Mouse (Mus musculus) spleen, embryonic (tissue): Measurements from ENCODE around the gene Smpd2.

Source experiments
- CTCF ChIA-PET: fragments of 350-600 bp; sonication (Branson Sonifier 250); formaldehyde crosslinking; loops from one replicate; lab custom pipeline; 2022; lab: Charles Lee

Gene Smpd2

DNA sequence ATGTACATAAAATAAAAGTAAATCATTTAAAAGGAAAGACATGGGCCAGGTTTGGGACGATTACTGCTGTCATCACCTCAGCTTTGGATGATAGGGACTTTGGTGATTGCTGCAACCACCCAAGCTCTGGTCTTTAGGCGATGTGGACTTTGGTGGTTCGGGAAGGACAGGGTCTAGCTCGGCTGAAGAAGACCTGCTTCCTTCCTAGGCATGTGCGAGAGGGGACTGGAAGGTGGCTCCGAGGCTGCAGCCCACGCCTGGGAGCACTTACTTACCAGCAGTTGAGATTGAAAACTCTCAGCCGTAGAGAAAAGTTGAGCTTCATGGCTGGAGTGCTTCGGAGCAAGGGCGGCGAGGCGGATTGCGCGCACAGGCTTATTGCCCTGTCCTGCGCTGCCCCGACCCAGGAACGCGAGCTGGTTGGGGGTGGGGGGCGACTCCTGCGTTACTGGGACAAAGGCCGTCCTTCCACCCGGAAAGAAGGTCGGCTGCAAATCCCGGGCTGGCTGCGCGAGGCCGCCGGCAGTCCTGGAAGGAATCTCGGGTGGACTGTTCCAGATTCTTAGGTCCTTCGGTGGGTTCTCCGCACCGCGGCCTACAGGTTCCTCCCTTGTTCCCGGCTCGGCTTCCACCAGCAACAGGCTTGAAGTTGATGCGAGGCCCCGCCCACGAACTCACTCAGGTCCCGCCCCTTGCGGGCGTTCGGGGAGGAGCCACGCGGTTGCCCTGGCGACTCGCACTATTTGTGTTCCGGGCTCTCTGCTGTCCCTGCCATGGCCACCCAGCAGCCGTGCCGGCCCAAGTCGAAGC, at the start of gene Smpd2, which contains the start of gene Ppil6:
Gene Smpd2, minus strand, starts transcription at position 662 of the 810 bp plus-strand sequence.
Gene Ppil6, plus strand, starts transcription at position 732 of the 810 bp plus-strand sequence.
- CTCF ChIA-PET = interaction anchor here (1.5 kb wide), 1 partner anchor 13 kb away, joined by 6 read pairs; no protein-coding TSS in a partner anchor

DNA sequence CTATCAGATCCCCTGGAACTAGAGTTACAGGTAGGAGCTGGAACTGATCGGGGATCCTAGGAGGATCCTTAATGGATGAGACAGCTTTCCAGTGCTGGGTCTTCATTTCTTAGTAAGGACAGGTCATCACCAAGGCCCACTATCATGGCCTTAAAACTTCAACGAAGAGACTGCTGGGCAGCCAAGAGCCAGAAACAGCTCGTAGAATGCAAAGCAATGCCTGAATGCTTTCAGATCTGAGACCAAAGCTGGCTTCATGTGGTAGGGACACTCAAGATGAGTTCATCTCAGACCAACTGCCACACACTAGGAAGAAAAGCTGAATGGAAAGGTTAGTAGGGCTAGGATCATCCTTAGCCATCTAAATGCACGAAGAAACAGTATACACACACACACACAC, 48.8 kb upstream of the Smpd2 start:
- CTCF ChIA-PET = interaction anchor here (1.0 kb wide), 1 partner anchor 9 kb away, joined by 3 read pairs; no protein-coding TSS in a partner anchor

- CTCF ChIA-PET = no interaction called here
Observed at GRCm38 (mm10) chr10:41537983-41538330, 47.8 kb upstream of the Smpd2 start.

DNA sequence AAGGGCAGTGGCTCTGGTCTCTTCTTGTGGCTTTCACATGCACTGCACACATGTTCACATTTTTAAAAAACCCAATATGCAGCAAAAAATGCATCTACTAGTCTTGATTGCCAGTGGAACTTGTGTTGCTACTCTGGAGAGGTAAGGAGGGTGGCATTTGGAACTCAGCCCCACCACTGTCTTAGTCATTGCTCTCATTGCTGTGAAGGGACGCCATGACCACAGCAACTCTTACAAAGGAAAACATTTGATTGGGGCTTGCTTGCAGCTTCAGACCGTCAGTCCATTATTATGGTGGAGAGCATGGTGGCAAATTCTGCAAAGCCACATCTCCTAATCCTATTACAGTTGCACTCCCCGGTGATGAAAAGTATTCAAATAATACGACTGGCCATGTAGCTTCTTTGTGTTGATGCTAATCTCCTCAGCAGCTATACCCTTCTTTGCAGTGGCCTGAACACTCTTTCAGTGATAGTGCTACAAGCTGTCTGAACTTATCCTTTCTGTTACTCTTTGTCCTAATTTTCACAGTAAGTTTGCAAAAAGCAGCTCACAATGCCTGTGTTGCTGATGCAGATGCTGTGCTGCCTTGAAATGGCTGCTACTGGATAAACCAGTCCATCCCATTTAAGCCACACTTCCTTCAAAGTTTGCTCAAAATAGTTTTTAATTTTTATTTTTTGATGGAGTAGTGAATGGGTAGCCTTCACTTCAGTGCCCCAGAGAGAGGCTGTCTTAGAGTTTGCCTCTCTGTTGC, 47.2 kb upstream of the Smpd2 start:
- CTCF ChIA-PET = no interaction called here

GRCm38 (mm10) chr10:41536714-41537113, 46.5 kb upstream of the Smpd2 start:
- CTCF ChIA-PET = no interaction called here

DNA sequence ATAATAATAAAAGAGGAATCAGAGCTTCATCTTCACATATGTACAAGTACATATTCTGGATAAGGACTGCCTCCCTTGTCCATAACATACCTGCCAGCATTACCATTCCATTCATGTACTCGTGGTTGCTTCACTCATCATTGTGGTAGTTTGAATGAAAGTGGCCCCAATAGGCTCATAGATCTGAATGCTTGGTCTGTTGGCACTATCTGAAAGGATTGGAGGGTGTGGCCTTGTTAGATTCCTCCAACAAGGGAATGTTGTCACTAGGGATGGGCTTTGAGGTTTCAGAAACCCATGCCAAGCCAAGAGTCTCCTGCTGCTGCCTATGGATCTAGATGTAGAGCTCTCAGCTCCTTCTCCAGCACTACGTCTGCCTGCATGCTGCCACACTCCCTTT, 45.8 kb upstream of the Smpd2 start:
- CTCF ChIA-PET = no interaction called here

DNA sequence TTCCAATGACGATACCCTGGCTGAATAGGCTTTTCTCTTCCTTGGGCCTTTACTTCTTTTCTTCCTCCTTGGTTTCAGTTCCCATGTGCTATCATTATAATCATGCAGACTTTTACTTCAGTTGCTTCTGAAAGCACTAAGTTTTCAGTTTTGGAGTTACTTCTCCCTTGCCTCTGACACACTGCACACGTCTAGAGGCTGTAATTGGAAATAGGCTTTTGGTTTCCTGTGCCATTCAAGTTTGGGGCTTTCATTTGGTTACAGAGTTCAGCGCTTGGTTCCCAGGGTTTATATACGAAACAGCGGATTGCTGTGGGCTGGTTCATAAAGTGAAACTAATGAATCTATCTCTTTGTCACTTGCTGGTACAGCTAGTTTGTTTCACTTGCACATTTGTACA, 39.8 kb upstream of the Smpd2 start:
- CTCF ChIA-PET = interaction anchor here (0.7 kb wide), 1 partner anchor 9 kb away, joined by 3 read pairs; no protein-coding TSS in a partner anchor

GRCm38 (mm10) chr10:41525696-41526095, 35.5 kb upstream of the Smpd2 start:
- CTCF ChIA-PET = no interaction called here

GRCm38 (mm10) chr10:41523386-41523785, 33.2 kb upstream of the Smpd2 start:
- CTCF ChIA-PET = interaction anchor here (0.5 kb wide), 1 partner anchor 756 kb away, joined by 4 read pairs; no protein-coding TSS in a partner anchor

- CTCF ChIA-PET = no interaction called here
Observed at GRCm38 (mm10) chr10:41520410-41520673, 30.2 kb upstream of the Smpd2 start.

DNA sequence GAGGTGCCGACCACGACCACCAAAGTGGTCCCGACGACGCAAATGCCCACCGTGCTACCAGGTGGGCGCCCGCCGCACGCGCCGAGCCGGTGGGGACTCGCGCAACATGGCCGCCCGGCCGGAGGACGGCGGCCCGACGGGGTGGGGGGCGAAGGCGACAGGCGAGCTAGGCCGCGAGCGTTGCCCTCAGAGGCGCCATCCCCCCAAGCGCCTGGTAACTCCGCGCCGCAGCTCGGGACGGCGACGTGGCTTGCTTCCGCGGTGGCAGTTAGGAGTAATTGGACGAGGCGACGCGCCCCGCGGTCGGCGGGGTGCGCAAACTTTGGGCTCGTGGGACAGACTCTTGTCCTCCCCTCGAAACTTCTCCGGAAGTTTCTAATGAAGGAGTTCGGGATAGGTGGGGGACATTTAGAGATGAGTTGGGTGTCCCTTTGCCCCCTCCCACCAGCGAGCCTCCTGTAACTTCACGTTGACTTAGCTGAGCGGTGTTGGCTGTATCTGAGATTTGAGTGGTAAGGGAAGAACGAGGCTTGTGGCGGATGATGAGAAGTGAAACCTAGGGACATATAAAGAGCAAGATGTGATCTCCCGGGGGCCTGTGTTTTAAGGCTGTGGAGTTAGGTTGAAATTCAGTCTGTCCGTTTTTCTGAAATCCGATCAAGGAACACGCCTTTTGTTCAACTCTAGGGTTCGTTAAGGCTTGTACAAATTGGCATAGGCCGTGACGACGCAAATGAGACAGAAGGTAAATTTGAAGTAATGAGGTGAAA, 29.7 kb upstream of the Smpd2 start:
- CTCF ChIA-PET = no interaction called here

GRCm38 (mm10) chr10:41518981-41519618, 28.9 kb upstream of the Smpd2 start, which contains the start of gene Cd164:
TSS of gene Cd164 (plus strand) at chr10:41519414.
- CTCF ChIA-PET = interaction anchor here (0.5 to 1.4 kb wide), 5 partner anchors 41 to 962 kb away, joined by 3 to 11 read pairs (median 5); no protein-coding TSS in a partner anchor

GRCm38 (mm10) chr10:41518508-41518980, 28.4 kb upstream of the Smpd2 start:
- CTCF ChIA-PET = interaction anchor here (0.5 to 1.4 kb wide), 10 partner anchors 9 to 1322 kb away, joined by 3 to 12 read pairs (median 4); no protein-coding TSS in a partner anchor

DNA sequence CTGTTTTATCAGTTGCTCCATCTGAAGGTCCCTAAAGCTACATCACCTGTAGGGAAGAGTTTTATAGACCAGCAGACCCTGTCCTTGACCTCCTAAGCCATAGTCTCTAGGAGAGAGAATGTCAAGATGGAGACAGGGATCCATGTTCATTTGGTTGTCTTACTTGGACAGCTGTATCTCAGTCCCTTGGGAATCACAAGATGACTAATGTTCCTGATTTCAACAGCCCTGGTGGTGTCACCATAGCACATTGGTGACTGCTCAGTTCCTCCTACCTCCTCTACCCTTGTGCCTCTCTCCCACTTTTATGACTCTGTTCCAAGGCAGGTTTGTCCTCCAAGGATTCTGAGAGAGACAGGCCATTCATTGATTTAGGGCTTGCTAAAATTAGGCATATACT, 24.8 kb upstream of the Smpd2 start:
- CTCF ChIA-PET = interaction anchor here (0.6 kb wide), 1 partner anchor 163 kb away, joined by 8 read pairs; no protein-coding TSS in a partner anchor

DNA sequence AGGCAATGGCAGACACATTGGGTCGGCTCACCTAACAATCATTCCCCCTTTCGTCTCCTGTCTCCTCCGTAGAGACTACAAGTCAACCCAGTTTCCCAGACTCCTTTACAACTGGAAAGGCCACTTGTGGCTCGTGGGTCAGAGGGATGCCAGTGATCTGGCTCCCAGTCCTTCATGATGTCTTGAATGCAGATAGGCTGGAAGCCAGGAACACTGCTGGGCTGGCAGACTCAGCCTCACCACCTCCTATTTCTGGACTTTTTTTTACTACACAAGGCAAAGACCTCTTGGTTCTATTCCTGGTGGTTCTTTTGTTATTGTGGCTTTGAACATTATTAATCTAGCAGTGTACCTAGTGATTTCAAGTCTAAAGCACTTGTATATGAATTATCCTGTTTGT, 24.1 kb upstream of the Smpd2 start:
- CTCF ChIA-PET = interaction anchor here (0.6 kb wide), 1 partner anchor 164 kb away, joined by 8 read pairs; no protein-coding TSS in a partner anchor

DNA sequence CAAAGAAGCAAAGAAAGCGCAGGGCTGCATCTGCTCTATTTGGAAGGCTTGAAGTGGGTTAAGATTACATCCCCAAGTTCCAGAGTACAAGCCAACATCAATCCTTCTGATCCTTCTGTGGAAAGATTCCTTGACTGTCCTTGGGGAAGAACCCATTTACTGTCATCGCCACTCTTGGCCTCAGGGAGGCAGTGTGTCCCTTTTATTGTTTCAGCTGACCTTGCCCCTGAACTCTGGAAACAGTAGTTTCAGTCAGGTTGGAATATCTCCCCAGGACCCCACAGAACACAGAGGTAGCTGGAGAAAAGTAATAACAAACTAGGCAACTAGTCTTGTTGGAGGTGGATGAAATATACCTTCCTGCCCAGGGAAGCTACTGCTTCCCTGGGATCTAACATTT, 19.0 kb upstream of the Smpd2 start:
- CTCF ChIA-PET = interaction anchor here (0.8 to 1.1 kb wide), 5 partner anchors 9 to 181 kb away, joined by 3 to 12 read pairs (median 4); no protein-coding TSS in a partner anchor

- CTCF ChIA-PET = interaction anchor here (1.0 to 1.3 kb wide), 3 partner anchors 71 to 185 kb away, joined by 5 to 6 read pairs (median 5); no protein-coding TSS in a partner anchor
Observed at GRCm38 (mm10) chr10:41505446-41505845, 15.3 kb upstream of the Smpd2 start.

DNA sequence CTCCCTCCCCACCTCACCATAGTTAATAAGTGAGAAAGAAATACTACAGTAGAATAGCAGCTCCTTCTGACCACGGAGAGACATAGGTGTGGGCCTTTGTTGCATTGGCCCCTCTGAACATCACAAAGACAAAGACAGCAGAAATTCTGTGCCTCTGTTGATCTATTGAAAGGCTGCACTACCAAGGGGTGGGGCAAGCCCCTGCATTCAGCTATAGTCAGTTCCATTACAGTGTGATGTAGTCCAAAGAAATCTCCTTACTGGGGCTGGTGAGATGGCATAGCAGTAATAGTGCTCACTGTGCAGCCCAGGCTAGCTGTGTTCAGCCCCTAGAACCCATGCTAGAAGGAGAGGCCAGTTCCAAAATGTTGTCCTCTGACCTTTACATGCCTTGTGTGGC, 14.8 kb upstream of the Smpd2 start:
- CTCF ChIA-PET = interaction anchor here (0.6 kb wide), 1 partner anchor 166 kb away, joined by 7 read pairs; no protein-coding TSS in a partner anchor

DNA sequence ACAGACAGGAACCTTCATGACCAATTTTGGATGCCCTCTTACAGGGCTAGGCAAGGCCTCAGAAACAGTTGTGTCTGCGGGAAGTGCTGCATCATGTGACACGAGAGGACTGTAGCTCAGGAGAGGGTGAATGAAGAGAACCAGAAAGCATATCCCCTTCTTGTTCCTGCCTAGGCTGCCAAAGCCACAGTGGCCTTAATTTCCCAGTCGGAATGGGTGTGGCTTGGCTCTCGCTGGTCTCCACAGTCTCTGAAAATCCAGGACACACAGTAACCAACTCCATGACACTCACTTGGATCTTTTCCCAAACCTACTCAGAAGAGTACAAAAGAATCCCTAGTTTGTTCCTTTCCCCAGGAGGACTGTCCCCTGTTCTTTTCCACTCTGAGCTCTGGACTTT, 10.8 kb upstream of the Smpd2 start:
- CTCF ChIA-PET = no interaction called here

GRCm38 (mm10) chr10:41491111-41491510, 942 bp upstream of the Smpd2 start:
- CTCF ChIA-PET = interaction anchor here (0.8 kb wide), 1 partner anchor 140 kb away, joined by 4 read pairs; no protein-coding TSS in a partner anchor
